In genomic region chr15:102721016-102721898, GRCm38 (mm10) we compare ENCODE assay signal across 8 mouse cellular contexts. TPM values are rescaled to one million over a fixed set of nuclear protein-coding genes. Genes with fewer than 3 reads are reported as not detected.
DNase-seq lines count a peak whose midpoint lies in the region; ATAC-seq and TF ChIP-seq lines count a peak whose summit lies in the region.

No protein-coding gene starts in this region.

- H3K4me2 ChIP-seq in limb, embryonic 13.5 days (replicated peaks) = peak overlapping the region; percentile 79

- peak; percentile 61 for ATAC-seq in erythroblast, adult 5-6 weeks (replicated peaks; ENCODE audit: low FRiP score, poor library complexity, severe bottlenecking)
- ATAC-seq in limb, embryonic 13.5 days (ENCODE audit: low FRiP score, low read depth) = no peak

- WGBS in limb, embryonic 13.5 days = 18% methylated on average over 14 of the region's 14 CpGs
- WGBS in olfactory bulb, adult 2 months = 12% methylated on average over 14 of the region's 14 CpGs

- peaks cover 26% of the 10 kb centered on the region for H3K4me1 ChIP-seq in limb, embryonic 13.5 days
- H3K4me1 ChIP-seq in olfactory bulb, adult 2 months (ENCODE audit: control insufficient read depth, insufficient read depth, low read length) = peaks cover 4% of the 10 kb centered on the region; the same call in 1 of the 2 replicates

- DNase-seq in 3T3-L1 (ENCODE audit: low read depth, low spot score) (peak; percentile 26), 416B (ENCODE audit: low read depth) (peak; percentile 51)
- DNase-seq in yolk sac, embryonic 10.5 days (ENCODE audit: low spot score) = no peak
- DNase-seq in cerebellum, postnatal 36 days = no peak
- no peak for DNase-seq in layer of hippocampus, postnatal 36 days

- peak overlapping the region; percentile 72 for H3K4me3 ChIP-seq in limb, embryonic 13.5 days
- H3K4me3 ChIP-seq in olfactory bulb, adult 2 months (ENCODE audit: insufficient read depth, low read depth, low read length) = peak overlapping the region; percentile 95

- H3K27ac ChIP-seq in limb, embryonic 13.5 days = peak overlapping the region; percentile 48; the same call in 1 of the 2 replicates
- H3K27ac ChIP-seq in olfactory bulb, adult 2 months (ENCODE audit: insufficient read depth, low read depth, low read length) = no peak overlapping the region

- no peaks in the 10 kb centered on the region for H3K9me3 ChIP-seq in limb, embryonic 13.5 days

- peak overlapping the region; percentile 76 for H3K9ac ChIP-seq in limb, embryonic 13.5 days

- TF ChIP-seq POLR2A in olfactory bulb, adult 2 months (IDR thresholded peaks at IDR 0.05; ENCODE audit: insufficient read depth, low read depth, low read length) = no peak

- peaks cover 32% of the 10 kb centered on the region for H3K36me3 ChIP-seq in limb, embryonic 13.5 days

- no peaks in the 10 kb centered on the region for H3K27me3 ChIP-seq in limb, embryonic 13.5 days

- no peak for TF ChIP-seq CTCF in olfactory bulb, adult 2 months (IDR thresholded peaks at IDR 0.05; ENCODE audit: insufficient read depth, low read depth, low read length)

RNA-seq across cellular contexts. Expression of gene Calcoco1, which starts 0.7 kb away (rescaled TPM):
- total RNA-seq in erythroblast, adult 5-6 weeks (2015; ENCODE audit: low replicate concordance) = 122 and 194 TPM in 2 replicates
- total RNA-seq in erythroblast, adult 5-6 weeks (2017; ENCODE audit: low replicate concordance) = 216 and 452 TPM in 2 replicates
- polyA plus RNA-seq in limb, embryonic 13.5 days (2015; fragmentation: Nextera tagmentation; extraction: Ambion mirVana) = 57.7 and 58.3 TPM in 2 replicates
- not detected in 2 replicates for polyA plus RNA-seq in olfactory bulb, adult 2 months (2012; ENCODE audit: insufficient read depth, insufficient read length, low replicate concordance, missing spikeins)
- 10 to 100 TPM; 86.7 to 89.8 TPM for total RNA-seq in layer of hippocampus, postnatal 36 days (2021)

RNA-seq across cellular contexts. Expression of gene Atp5g2, which starts 49.1 kb away (rescaled TPM):
- 22.6 and 29.2 TPM in 2 replicates for total RNA-seq in erythroblast, adult 5-6 weeks (2015; ENCODE audit: low replicate concordance)
- 9.0 and 15.5 TPM in 2 replicates for total RNA-seq in erythroblast, adult 5-6 weeks (2017; ENCODE audit: low replicate concordance)
- polyA plus RNA-seq in limb, embryonic 13.5 days (2015; fragmentation: Nextera tagmentation; extraction: Ambion mirVana) = 54.7 and 65.5 TPM in 2 replicates
- polyA plus RNA-seq in olfactory bulb, adult 2 months (2012; ENCODE audit: insufficient read depth, insufficient read length, low replicate concordance, missing spikeins) = not detected in 2 replicates
- total RNA-seq in layer of hippocampus, postnatal 36 days (2021) = 10 to 100 TPM; 10.6 to 17.2 TPM

Comparison
In these comparisons a context has a peak if more than half of its experiments do, and no peak if none do; other contexts are left out.
1. DNase-seq: peak in 3T3-L1 (single experiment) and 416B (single experiment); none in yolk sac, embryonic 10.5 days (single experiment), cerebellum, postnatal 36 days (0 of 2) and layer of hippocampus, postnatal 36 days (0 of 2).